Mouse (Mus musculus) cerebellum, adult 11 months (tissue): ENCODE data around the gene Rnf187.

ENCODE experiments used
- DNase-seq: peaks from one replicate; pipeline ENCODE4 v3.0.0; 2022

Rnf187 gene

DNA sequence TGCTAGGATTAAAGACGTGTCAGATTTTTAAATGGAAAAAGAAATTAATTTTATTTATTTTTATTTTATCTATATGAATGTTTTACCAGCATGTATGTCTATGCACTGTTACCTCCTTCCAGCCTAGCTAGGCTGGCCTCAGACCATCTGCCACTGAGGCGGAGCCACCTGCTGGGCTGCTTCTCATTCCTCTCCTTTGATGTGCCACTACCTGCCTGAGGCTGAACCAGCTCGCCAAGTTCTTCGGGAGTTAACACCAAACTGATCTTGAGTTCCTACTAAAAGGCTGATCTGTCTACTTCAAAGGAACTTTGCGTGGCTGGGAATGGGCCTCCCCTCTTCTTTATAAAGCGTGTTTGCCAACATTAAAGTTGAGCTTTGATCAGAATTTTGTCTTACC, 44.3 kb downstream of the Rnf187 start:
- DNase-seq: no peak

- DNase-seq: no peak
These were observed 48.2 kb downstream of the Rnf187 start for GRCm38 (mm10) chr11:58890511-58890910.

DNA sequence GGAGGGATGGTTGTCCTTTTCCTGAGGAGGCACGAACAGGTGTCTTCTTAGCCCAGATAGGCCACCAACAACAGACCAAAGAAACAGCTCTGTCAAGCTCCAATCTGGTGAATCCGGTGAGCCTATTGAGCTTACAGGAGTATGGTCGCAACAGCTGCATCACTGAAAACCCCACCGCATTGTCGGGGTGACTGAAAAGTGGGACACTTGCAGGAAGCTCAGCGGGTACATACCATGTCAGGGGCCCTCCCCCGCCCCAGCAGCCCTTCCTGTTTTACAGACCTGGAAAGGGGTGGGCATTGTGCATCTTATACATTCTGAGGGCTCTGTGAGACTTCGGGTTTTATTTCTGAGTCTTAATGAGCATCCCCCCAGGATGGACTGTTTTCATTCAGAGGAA, 55.0 kb downstream of the Rnf187 start:
- DNase-seq: no peak
